Mouse (Mus musculus) embryonic fibroblast, embryonic 13.5 days (primary cell): ENCODE measurements at regions not wholly inside any gene's neighbourhood (a gene's known extent, or its start where the extent isn't known, plus 50 kb on each side); places are given as distances from the start of the nearest gene placed in this dataset.

Experiments
- CTCF ChIP-seq: IDR thresholded peaks from 2 replicates; pipeline ENCODE4 v1.5.1; 2011; ENCODE audit warnings: mild to moderate bottlenecking, control low read depth, low read length, moderate library complexity, borderline replicate concordance; ENCODE audit not compliant: insufficient read depth
- POLR2A ChIP-seq: IDR thresholded peaks from 2 replicates; pipeline ENCODE4 v1.6.1; 2011; ENCODE audit warnings: low read depth, mild to moderate bottlenecking, control low read depth, low read length, moderate library complexity

DNA sequence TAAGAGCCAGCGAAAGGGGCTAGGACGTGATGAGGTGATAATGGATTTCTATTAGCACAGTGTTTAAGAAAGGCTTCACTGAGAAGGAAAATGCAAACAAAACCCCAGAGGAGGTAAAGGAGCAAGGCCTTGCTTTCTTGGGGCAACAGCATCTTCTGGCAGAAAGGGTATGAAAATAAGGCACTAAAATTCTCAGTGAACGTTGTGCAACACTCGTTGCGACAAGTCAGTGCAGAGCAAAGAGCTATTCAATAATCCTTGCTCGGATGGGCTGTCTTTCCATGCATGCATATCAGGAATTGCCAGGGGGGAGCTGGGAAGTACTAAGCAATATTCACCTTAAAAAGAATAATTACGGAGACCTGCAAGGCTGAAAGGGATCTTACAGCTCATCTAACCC is 479.6 kb upstream of the 4930412O13Rik start:
- TF ChIP-seq CTCF (no peak), POLR2A (no peak)
